Mouse (Mus musculus) layer of hippocampus, adult 9-11 months (tissue): ENCODE measurements around the gene Arl2bp.

Experiments used
- DNase-seq: peaks from one replicate; pipeline ENCODE4 v3.0.0; 2022

Gene Arl2bp

GRCm38 (mm10) chr8:94695994-94696384 is 29.6 kb downstream of the Arl2bp start, which contains the start of gene Pllp:
Pllp (minus strand) TSS chr8:94696278.
- peak; percentile 38 for DNase-seq

DNA sequence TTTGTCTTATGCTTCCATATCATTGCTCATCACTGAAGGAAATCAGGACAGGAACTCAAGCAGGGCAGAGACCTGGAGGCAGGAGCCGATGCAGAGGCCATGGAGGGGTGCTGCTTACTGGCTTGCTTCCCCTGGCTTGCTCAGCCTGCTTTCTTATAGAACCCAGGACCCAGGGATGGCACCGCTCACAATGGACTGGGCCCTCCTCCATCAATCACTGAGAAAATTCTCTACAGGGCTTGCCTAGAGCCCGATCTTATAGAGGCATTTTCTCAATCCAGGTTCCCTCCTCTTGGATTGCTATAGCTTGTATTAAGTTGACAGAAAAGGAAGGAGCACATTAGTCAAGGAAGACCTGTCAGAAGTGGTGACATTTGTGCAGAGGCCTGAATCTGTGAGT is 30.2 kb downstream of the Arl2bp start:
- DNase-seq, result no peak

DNA sequence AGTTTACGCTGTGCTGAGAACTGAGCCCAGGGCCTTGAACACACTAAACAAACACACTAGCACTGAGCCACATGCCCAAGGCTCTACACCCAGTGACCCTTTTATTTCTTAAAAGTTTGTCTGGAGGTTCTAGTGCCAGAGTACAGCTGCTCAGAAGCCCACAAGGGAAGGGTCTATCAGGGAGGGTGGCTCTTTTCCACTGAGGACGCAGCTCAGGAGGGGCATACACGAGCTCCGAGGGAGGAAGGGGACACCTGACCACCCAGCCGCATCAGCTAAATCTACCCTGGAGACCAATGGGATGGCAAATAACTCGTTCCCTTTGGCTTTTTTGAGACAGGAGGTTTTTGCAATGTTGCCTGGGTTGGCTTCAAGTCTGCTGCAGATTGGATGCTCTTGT is 31.6 kb downstream of the Arl2bp start:
- DNase-seq, result no peak

DNA sequence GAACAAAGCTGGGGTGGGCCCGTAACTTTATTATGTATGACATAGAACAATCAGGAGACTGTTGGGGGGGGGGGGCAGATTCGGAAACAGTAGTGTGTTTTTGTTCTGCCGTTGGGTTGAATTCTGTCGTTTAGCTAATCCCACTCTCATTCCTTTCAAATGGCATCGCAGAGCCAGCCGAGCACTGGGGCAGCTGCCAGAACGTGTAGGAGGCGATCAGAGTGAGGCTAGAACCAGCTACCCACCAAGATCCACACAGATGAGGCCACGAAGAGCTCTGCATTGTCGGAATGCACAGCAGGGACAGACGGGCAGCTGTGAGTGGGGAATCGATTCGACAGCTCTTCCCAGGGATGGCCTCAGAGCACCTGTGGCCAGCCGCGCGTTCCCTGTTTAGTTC is 33.0 kb downstream of the Arl2bp start:
- peak; percentile 71 for DNase-seq

DNA sequence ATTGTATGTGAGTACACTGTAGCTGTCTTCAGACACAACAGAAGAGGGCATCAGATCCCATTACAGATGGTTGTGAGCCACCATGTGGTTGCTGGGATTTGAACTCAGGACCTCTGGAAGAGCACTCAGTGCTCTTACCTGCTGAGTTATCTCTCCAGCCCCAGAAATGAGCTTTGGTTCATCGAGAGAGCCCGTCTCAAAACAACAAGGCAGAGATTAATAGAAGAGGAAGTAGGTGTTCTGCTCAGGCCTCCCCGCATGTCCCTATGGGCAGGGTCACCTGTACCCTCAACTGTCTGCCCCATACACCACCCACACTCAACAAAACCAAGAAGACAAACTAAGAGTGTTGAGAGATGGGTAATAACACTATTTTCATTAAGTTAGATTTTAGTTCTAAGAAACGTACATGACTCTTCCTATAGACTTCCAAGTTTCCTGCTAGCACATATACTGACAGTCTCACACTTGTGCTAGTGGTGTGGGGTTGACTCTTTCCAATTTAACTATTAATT is 34.1 kb downstream of the Arl2bp start:
- no peak for DNase-seq

DNA sequence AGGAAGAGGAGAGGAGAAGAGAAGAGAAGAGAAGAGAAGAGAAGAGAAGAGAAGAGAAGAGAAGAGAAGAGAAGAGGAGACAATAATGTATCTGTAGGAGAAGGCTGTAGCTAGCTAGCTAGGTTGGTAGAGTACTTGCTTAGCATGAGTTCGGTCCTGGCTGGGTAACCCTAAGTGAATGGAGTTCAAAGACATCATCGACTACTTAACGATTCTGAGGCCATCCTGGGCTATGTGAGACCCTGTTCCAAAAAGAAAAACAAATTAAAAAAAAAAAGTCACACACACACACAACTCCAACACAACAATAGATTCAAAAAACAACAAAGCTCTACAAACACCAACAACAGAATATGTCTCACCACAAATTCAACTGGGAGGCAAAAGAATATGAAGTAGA is 35.8 kb downstream of the Arl2bp start:
- DNase-seq, result no peak

DNA sequence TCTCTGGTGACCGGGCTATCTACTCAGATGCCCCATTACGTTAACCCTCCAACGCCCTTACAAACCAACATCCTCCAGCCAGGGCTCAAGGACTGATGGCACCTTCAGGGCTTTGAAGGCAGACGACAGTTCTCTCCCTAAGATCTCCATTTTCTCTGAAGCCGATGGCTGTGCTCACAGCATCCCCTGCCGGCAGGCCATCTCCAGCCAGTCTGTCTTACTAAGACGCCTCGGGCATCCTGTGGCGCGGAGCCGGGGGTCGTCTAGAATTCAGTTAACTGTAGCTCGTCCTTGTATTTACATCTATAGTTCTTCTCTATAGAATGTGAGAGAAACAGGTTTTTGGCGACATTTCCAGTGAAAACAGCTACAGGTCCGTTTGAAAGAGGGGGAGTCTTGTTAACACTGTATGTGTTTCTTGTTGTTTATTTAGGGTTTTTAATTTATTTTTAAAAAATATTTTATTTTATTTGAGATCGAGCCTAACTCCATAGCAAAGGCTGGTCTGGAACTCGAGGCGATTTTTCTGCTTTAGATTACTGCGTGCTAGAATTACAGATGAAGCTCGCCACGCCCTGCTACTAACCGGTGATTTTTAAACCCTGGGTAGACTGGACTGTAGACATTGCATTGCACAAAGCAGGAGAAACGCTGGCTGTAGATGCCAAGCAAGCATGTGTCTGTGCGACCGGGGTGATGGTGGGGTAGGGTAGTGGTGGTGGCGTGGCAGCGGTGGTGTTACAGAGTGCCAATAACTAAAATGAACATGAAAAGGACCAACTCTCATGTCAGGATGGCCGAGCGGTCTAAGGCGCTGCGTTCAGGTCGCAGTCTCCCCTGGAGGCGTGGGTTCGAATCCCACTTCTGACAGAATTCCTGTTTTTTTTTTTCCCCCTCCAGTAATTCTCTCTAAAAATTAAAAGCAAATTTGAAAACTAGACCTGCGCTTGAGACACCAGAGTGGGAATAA is 36.7 kb downstream of the Arl2bp start:
- DNase-seq, result peak; percentile 83

DNA sequence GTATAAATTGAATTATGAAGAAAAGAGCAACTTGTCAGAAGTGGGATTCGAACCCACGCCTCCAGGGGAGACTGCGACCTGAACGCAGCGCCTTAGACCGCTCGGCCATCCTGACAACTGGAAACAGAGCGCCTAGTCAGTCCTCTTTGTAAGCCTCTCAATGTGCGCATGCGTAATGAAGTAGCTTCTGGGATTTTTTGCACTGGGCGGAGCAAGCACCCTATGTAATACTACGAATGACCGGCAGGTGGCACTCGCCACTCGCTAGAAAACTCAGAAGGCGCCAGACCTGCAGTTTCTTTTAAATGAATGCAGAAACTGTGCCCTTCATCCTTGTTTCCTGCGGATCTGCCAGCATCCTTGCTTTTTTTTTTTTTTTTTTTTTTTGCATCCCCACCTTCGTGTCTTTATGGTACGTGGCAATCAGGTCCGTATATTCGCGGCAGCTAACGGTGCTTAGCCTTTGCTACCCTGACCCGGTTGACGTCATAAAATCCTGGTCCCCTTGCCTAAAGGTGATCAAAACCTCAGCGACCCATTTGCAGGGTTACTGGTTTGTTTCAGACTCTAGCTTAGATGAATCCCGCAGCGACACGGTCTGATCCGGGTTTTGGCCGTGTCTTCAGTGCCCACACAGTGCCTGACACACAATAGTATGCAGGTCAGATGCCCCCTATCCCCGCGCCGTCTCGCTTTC is 37.7 kb downstream of the Arl2bp start:
- peak; percentile 94 for DNase-seq

DNA sequence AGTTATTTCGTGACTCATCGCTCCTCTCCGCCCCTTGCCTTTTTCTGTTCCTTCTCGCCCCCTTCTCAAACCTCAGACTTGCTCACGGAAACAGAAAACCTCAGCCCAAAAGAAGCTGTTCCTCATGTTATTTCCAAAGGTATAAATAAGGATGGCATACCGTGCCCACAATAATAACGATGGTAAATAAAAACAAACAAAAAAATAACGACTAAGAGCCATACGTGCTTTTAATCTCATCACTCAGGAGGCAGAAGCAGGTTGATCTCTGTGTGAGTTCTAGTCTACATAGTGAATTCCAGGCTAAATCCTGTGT is 38.2 kb downstream of the Arl2bp start:
- no peak for DNase-seq

GRCm38 (mm10) chr8:94705581-94706245 is 39.3 kb downstream of the Arl2bp start:
- DNase-seq, result no peak

DNA sequence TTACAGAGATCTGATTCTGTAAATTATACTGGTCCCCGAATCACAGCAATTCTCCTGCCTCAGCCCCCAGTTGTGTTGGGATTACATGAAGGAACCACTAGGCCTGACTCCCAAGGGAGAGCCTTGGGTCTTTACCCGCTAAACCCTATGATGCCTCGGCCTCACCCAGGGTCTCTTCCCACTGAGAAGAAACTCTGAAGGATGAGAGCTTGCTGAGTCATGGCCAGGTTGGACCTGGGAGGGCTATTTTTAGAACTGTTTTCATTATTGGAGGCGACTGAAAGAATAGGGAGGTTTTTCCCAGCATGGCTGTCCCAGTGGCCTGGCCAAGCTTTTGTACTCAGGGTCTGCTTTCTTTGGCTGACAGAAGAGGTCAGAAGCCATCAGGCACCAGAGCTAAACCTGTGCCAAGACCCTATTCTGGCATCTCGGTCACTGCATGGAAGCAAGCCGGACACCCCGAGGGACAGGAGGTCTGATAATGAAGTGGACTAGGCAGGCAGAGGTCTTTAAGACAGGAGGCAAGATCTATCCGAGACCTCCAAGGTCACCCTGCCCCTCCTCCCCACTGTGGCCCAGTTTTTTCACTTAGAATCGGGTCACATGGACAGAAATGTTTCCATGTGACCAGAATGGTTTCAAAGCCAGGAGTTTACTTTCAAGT is 40.5 kb downstream of the Arl2bp start:
- no peak for DNase-seq

GRCm38 (mm10) chr8:94710336-94710735 is 43.9 kb downstream of the Arl2bp start:
- DNase-seq, result no peak

DNA sequence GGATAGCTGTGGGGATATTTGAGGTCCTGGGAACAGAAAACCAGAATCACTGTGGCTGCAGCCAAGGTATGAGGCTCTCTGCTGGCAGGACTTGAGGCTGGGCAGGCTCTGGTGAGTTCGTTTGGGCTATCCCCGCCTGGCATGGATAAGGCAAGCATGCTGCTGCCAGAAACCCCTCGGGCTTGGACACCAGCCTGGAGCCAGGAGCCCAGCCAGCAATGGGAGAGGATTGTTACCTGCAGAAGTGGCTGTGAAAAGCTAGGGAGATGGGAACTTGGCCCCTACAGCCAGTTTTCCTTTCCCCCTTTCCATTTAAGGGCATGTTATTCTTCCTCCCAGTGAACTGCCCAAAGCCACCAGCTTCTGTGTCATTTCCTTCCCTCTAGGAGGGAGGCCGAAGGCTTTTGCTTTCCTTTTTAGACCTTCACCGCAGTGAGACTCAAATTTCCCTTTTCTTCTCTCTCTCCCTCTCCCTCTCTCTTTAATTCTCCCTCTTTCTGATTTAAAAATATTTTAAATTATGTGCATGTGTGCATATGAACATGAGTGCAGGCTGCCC is 44.8 kb downstream of the Arl2bp start:
- peak; percentile 15 for DNase-seq

- DNase-seq, result no peak
These were observed 48.2 kb downstream of the Arl2bp start for GRCm38 (mm10) chr8:94714556-94714955.

GRCm38 (mm10) chr8:94715871-94716270 is 49.5 kb downstream of the Arl2bp start:
- DNase-seq, result no peak

GRCm38 (mm10) chr8:94716841-94717240 is 50.4 kb downstream of the Arl2bp start:
- no peak for DNase-seq
